Mouse (Mus musculus) embryonic fibroblast, embryonic 13.5 days (primary cell): ENCODE measurements around the gene Trpv4.

Source experiments
- CTCF ChIP-seq: IDR thresholded peaks from 2 replicates; pipeline ENCODE4 v1.5.1; 2011; ENCODE audit warnings: mild to moderate bottlenecking, control low read depth, low read length, moderate library complexity, borderline replicate concordance; ENCODE audit not compliant: insufficient read depth
- POLR2A ChIP-seq: IDR thresholded peaks from 2 replicates; pipeline ENCODE4 v1.6.1; 2011; ENCODE audit warnings: low read depth, mild to moderate bottlenecking, control low read depth, low read length, moderate library complexity

GRCm38 (mm10) chr5:114647211-114647974, 10.8 kb downstream of the Trpv4 start:
- no peak for TF ChIP-seq CTCF
- no peak for TF ChIP-seq POLR2A
